Mouse (Mus musculus) c-Kit-positive CD71-negative TER-119-negative erythroid progenitor cells, embryonic 14.5 days (primary cell): ENCODE results near the gene Utp14a.
"Not testable (repeated sequence)": the region's sequence is repeated elsewhere in the genome, so short reads cannot be mapped to it uniquely, and the experiment has no call there.

ENCODE experiments used
- DNase-seq: peaks from one replicate; pipeline ENCODE4 v3.0.0-alpha.2; 2013; ENCODE audit warnings: low read depth

Utp14a gene

DNA sequence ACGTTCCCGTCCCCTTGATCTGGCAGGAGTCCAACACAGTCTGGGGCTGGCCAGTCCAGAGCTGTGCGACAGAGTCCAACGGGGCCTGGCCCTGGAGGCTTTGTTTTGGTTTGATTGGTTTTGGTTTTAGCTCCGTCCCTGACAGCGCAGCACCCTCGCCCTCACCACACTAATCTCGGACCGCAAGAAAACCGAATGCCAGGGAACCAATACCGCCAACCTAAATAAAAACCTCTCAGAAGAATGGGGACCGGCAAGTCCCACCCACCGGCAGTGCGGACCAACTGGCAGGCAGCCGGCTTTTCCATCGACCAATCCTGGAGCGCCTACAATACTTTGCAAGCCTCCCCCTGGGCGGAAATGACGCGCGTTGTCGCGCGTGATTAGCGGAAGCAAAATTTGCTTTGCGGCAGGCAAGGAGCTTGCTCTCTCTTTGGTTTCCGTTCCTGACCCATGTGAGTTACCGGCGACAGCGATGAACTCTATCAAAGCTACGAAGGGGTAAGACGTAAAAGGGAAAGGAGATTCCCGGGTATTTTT is at the start of gene Utp14a:
TSS of gene Utp14a (plus strand) at position 395 of the 540 bp plus-strand sequence.
- DNase-seq, result peak; percentile 88

DNA sequence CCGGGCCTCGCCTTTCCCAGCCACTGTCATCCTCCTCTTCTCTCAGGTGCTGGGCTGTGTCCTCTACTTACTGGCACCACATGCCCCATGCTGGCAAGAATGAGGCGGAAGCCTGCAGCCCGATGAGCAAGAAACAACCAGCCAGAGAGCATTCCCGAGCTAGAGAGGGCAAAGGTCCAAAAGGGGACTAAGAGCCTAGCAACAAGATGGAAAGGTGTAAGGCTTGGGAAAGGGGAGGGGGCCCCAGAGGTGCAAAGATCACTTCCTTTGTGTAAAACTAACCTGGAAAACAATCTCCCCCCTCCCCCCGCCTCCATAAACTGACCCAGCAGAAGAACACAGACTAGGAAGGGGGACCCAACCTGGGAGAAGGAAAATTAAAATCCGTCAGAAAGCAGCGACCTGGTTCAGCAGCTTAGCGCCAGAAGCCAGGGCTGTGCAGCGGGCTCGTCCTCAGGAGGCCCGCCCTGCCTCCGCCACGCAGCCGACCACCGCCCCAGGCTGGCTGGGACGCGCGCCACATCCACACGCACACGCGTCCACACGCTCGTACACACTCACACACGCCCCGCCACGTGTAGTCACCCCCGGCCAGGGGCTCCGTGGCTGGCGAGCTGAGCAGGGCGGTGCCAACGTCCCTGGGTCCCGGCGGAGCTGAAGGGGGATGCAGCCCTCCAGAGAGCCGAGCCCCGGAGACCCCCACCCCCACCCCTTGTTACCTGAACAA is 48.7 kb upstream of the Utp14a start:
- DNase-seq, result no peak

DNA sequence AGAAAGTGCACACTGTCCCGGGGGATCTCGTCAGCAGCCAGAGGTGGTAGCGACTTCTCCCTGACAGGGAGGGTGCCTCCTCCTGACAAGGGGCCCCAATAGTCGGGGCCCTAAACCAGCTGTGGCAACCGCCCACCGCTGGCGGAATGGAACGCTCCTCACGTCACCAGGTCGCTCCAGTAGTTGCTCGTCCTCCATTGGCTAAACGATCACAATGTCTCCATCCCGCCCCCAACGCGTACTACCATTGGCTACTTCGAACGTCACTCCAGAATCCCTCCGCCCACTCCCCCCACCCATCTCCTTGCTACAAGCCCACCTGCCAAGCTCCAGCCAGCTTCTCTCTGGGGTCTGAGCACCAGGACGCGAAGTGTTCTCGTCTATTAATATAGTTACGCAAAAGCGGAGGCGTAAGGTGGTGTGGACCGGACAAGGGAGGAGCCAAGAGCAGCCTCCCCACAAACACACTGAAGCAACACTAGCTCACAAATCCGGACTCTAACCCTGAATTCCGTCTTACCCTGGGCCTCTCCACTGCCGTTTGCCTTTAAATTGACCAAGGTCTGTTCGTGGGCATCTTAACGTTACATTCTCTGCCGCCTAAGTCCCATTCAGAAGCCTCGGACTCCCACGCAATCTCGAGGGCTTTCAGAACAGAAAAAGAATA is 48.0 kb upstream of the Utp14a start, which contains the start of gene Zdhhc9:
TSS of gene Zdhhc9 (minus strand) at position 360 of the 667 bp plus-strand sequence.
- peak; percentile 71 for DNase-seq

DNA sequence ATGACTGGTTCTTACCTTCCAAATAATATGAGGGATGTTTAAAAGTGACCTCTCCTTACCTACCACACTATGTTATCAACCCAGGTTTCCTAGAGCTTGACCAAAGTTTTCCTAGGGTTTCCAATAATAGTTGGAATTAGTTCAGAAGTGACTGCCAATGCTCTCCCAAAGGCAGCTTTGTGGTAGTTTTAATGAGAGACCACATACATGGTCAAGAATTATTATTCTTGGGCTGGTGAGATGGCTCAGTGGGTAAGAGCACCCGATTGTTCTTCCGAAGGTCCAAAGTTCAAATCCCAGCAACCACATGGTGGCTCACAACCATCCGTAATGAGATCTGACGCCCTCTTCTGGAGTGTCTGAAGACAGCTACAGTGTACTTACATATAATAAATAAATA is 46.9 kb upstream of the Utp14a start:
- DNase-seq, result not testable (repeated sequence)

DNA sequence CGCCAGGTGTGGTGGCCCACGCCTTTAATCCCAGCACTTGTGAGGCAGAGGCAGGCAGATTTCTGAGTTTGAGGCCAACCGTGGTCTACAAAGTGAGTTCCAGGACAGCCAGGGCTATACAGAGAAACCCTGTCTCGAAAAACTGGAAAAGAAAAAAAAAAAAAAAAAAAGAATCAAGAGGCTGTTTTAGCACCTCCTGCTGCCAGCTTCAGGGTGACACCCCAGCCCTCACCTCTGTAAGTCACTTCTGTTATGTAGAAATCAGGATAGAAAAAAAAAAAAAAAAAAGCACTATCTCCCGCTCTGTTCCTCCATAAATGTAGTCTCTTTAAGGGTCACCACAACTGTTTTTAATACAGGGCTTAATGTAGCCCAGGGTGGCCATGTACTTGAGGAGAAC is 37.2 kb upstream of the Utp14a start:
- DNase-seq, result no peak

DNA sequence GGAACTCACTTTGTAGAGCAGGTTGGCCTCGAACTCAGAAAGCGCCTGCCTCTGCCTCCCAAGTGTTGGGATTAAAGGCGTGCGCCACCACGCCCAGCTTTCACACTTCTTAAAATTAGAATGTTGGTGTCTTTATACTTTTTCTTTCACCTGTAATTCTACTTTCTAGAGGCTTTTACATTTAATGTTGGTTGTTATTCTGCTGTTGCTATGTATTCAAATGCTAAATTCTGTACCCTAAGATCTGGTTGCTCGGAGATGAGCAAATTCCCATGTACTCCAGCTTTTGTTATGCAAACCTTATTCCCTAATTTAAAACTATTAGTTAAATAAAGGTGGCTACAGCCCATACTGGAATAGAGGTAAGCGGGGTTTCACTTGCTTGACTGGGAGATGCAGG is 34.0 kb upstream of the Utp14a start:
- no peak for DNase-seq

DNA sequence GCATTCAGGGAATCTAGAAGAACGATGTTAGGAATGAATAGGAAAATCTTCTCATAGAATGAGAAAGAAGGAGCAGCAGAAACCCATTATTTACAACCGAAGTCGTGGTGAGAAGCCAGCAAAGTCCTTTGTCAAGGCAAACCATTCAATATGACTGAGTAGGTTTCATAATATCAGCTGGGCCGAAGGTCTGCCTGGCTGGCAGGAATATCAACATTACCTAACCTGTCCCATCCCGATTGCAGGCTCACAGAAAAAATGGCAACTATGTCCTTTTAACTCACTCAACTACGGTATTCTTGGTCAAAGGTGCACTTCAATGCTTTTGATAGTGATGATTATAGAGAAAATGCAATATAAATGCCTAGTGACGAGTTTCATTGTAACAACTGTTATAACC is 30.4 kb upstream of the Utp14a start:
- no peak for DNase-seq

DNA sequence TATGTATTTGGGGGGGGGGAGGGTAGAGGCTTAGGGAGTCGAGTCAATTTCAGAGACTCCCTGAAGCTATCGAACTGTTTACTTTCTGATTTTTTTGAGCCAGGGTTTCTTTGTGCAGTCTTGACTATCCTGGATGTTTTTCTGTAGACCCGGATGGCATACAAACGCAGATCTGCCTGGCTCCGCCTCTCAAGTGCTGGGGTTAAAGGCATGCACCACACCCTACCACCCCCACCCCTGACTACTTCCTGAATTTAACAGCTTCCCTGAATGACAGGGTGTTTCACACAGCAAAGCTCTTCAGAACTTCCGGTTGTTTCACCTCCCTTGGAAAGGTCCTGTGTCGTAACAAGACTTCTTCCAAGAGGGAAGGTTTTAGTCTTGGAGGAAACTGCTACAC is 22.2 kb upstream of the Utp14a start:
- peak; percentile 30 for DNase-seq

DNA sequence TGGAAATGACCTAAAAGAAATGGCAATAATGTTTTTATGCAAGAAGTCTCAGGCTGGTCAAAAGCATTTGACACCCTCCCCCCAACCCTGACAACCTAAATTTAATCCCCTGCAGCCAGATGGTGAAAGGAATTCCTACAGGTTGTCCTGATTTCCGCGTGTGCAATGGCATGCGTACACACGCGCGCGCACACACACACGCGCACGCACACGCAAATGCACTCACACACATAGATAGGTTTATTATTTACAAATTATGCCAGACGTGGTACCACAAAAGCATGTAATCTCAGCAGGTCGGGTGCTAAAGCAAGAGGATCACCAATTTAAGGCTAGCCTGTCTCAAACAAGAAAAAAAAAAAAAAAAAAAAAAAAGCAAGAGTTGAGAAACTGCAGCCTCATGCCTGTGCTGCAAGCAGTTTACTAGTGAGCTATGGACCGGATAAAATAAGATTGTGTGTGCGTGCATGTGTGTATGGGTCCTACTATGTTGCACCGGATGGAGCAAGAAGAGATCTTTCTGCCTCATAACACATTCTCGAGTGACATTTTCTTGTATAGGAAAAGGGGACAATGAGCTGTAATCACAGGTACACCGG is 733 bp upstream of the Utp14a start:
- no peak for DNase-seq

DNA sequence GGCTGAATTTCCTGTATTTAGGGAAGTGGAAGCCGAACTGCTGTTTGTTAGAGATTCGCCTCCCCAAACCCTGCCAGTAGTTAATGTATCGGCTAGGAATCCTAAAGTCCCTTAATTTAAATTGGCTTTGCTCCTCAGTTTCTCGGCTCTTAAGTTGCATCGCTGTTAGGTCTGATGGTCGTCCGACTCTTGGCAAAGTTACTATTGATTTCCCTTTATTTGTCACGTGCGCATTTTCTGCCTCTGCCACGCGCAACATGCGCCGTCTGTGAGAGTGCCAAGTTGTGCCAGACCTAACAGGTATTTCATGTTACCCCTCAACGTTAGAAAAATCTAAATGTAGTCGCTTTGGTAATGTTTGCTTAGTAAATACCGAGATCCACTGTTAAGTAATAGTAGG is 349 bp downstream of the Utp14a start:
- DNase-seq, result no peak

DNA sequence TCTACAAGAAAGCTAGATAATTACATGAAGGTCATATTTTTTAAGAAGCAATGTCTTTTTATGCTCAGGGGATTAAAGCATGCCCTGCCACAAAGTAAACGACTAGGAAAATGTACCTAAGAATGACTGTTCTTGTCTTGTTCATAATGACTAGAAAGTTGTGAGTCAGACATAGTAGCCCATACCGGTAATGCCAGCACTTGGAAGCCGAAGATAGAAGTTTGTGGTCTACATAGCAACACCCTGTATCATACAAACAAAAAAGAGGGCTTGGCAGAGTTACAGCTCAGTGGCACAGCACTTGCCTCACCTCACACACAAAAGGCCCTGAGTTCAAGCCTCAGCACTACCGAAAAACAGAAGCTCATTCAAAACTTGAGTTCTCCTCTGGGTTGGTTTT is 15.0 kb downstream of the Utp14a start:
- no peak for DNase-seq

DNA sequence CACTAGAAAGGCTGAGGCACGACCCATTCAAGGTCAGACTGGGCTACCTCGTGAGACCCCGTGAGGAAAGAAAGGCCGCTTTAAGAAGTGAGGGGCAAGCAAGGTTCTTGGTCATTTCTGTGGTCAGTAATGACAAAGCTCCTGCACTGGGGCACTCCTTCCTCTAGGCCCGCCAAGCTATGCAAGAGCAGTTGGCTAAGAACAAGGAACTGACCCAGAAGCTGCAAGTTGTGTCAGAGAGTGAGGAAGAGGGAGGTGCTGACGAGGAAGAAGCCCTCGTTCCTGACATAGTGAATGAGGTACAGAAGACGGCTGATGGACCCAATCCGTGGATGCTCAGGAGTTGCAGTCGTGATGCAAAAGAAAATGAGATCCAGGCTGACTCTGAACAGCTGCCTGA is 18.0 kb downstream of the Utp14a start:
- DNase-seq, result no peak

DNA sequence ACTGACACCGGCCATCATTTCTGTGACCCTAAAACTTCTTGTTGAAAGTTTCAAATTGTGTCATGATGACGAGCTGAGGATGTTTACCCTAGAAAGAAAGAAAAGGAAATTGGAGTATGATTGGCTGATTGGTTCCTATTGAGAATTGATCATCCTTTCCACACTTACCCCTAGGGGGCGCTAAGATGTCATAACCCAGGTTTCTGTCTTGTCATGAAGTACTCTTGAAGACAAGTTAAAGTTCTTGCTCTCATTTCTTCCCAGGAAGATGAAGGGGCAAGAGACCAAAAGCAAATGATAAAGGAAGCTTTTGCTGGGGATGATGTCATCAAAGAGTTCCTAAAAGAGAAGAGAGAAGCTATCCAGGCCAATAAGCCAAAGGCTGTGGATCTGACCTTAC is 21.4 kb downstream of the Utp14a start:
- DNase-seq, result peak; percentile 34

DNA sequence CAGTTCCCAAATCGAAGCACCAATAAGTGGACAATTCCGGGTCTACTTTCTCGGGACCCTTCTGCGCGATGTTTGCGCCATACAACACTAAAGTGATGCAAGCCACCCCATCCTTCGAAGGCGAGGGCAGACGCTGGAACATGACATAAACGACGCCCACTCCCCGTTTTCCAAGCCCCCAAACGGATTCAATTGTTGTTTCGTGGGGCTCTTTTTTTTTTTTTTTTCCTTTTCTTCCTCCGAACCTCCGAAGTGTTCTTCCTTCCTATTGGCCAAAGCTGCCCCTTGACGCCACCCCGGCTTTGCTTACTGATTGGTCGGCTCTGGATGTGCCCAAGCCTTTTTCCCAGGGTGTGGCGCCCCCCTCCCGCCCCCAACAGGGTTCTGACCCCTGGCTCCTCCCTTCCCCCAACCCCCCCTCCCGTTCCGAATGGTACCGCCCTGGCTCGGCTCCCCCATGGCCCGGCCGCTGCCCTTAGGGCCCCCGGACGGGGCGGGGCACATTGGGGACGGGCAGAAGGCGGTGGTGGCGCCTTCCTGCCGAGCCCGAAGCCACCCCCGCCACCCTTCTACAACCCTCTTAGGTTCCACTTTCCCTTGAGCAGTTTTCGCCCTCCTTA is 27.8 kb downstream of the Utp14a start:
- DNase-seq, result peak; percentile 73

DNA sequence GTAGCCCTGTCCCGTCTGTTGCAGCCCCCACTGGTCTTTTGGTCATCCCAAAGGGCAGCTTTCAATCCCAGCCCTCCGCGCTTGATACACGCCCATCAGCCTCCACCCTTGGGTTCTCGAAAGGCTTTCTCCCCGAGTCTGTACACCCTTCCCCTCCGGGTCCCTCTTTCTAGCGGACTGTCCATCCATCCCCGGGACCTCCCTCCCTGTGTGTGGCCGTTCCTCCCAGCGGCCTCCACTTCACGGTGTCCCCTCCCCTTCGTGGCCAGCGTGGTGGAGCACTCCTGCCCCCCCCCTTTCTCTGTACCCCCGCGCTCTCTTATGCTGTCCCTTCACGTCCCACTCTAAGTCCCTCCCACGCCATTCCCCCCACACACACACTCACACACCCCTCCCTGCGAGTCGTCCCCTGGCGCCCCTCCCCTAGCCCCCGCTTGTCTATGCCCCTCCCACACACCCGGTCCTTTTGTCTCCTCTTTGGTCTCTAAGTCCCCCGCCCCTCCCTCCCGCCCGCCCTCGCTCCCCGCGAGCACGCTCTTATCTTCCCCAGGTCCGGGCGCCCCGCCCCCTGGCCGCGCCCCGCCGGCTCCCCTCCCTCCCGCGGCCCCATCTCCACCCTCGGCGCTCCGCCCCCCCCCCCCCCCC is 28.5 kb downstream of the Utp14a start:
- DNase-seq, result peak; percentile 56

DNA sequence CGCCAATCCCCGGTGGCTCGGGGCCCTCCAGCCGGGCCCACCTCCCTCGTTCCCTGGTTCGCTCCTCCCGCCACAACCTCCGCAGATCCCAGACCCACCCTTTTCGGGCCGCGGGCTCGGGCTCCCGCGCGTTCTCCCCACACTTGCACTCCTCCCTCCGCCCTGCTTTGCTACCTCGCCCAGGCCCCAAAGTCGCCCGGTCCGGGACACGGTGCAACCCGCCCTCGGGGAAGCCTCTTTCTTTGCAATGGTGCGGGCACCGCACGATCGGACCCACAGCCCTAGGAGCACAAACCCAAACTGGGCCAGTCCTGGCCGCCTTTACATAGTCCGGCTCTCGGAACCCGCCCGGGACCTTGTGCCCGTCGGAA is 29.0 kb downstream of the Utp14a start:
- peak; percentile 24 for DNase-seq

DNA sequence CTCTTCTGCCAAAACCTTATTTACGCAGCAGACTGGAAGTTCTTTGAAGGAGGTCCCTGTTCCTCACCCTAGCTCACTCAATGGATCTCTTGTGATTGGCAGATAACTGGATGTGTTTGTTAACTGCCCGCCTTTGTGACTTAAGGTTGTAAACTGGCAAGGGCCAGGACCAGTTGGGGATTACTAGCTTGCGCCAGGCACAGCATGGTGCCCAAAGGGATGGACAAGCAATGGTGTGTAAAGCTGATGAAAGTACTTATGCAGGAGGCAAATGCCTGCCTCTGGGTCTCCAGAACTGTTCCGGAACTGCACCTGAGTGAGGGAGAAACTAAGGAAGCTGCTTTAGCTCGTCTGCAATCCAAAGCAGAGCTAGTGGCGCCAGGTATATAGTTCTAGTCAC is 29.8 kb downstream of the Utp14a start:
- DNase-seq, result no peak

DNA sequence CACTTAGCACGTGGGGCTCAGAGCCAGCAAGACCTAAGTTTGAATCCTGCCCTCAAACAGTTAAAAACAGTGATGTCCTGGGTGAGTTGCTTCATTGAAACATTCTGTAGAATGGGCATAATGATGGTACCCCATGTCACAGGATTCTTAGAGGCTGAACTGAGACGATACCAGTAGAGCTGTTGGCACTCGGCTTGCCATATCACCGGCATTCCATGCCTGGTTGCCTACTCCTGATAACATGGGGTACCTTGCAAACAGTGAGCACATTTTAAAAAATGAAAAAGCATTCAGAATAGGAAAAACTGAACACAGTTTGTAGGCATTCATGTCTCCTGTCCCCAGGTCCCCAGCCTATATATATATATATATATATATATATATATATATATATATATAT is 31.3 kb downstream of the Utp14a start:
- no peak for DNase-seq

DNA sequence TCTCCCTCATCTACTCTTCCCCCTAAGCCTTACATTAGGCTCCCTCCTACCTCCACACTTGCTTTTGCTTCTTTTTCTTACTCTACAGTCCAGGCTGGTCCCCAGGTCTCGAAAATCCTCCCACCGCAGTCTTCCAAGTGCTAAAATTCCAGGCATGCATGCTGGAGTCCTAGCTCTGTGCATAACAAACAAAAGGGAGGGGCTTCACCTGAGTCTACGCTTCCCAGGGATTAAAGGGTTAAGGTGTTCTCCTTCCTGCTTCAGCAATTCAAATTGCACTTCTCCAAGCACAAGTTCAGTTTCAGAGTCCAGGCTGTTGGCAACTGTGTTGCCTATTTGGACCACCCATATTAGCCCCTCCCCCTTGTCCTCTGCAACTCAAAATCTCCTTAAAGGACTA is 34.8 kb downstream of the Utp14a start:
- DNase-seq, result no peak

DNA sequence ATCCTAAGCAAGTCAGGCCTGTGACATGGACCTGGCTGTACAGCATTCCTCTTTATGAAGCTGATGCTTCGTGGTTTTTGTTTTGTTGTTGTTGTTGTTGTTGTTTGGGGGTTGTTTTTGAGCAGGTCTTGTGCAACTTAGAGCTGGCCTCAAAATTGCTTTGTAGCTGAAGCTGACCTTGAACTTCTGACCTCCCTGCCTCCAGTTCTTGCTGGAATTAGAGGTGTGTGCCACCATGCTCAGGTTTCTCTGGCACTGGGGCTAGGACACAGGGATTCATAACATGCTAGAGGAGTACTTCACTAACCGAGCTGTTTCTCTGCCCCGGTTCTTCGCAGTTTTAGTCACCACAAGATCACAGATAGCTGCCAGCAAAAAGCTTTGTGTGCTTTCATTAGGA is 48.7 kb downstream of the Utp14a start:
- no peak for DNase-seq

DNA sequence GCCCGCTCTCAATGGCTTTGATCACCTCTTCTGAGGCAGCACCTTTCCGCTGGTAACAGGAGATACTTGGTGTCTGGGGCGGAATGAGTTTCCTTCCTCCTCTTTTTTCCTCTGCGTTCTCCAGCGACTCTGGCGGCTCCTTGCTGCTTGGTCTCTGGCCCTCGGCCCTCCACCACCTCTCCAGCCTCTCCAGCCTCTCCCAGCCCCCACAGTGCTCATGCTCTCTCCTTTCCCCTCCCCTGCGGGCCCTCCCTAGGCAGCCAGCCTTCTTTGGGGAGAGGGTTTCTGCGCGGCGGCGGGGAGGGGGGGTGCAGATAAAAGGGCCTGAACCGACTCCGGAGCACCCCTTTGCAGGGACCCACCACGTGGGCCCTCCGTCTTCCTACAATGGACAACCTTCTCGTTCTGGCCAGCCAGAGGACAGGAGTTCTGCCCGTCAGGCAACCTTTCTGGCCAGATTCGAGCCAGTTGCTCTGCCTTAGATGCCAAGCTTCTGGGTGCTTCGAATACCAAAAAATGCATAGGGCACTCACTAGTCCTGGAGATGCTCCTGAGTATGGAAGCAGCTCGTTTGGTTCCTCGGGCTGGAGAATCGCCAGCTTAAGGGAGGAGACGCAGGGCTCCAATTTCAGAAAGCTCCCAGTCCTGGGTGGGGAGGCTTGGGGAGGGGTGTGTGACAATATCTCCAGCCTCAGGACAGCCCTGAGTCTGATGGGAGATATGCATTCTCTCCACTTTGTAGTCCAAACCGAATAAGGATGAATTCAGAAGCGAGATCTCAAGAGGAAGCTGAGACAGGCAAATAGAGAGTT is 54.2 kb downstream of the Utp14a start:
- DNase-seq, result no peak
